Mouse (Mus musculus): Measurements from ENCODE around the gene Faf2. TPM values are rescaled to one million over a fixed set of nuclear protein-coding genes. Genes with fewer than 3 reads are reported as not detected.

Faf2 gene
- total RNA-seq (2021) = 10 to 100 TPM; 29.7 to 31.4 TPM
- long read RNA-seq, experiment 1, full-length matches to known transcripts = 32 of 44 reads
- long read RNA-seq, experiment 1, partial matches to known transcripts = 2 of 44 reads
- long read RNA-seq, experiment 1, other reads (novel, unspliced or antisense) = 10 of 44 reads
- long read RNA-seq, experiment 2, full-length matches to known transcripts = 20 of 28 reads
- long read RNA-seq, experiment 2, partial matches to known transcripts = 1 of 28 reads
- long read RNA-seq, experiment 2, other reads (novel, unspliced or antisense) = 7 of 28 reads

DNA sequence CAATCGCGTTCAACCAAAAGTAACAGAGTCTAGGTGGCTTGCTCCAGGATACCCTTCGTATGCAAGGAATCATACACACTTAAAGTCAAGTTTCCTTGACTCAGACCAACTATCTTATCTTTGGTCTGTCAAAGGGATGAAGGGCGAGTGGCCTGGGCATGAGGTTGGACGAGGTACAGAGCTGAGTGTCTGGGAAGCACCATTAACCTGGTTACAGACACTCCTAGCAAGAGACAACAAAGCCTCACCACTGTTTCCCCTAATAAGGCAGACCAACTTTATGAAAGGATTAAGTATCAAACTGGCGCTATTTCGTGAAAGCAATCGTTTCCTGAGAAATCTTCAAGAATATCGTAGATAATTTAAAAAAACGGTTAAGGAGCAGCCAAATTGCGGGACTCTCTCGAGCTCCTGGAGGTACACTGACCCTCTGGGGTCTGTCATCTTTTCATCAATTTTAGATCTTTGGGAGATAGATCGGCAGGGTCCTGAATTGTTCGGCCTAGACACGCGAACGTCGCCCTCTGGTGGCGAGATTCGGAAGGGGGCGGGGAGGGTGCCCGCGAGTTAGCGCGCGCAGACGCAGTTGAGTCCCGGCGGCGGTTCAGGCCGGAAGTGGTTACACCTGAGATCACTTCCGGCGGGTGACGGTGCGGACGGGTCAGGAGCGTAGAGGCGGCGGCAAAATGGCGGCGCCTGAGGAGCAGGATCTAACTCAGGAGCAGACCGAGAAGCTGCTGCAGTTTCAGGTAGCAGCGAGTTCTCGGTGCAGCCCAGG is at the start of gene Faf2:
TSS of gene Faf2 (plus strand) at position 630 of the 778 bp plus-strand sequence.
- intact Hi-C loops (cut with DNase I) = loop anchor here (5.0 to 10.0 kb wide), 4 partner anchors 66 to 377 kb away; no protein-coding TSS in a partner anchor
- DNase-seq = peak; percentile 99 to 100

DNA sequence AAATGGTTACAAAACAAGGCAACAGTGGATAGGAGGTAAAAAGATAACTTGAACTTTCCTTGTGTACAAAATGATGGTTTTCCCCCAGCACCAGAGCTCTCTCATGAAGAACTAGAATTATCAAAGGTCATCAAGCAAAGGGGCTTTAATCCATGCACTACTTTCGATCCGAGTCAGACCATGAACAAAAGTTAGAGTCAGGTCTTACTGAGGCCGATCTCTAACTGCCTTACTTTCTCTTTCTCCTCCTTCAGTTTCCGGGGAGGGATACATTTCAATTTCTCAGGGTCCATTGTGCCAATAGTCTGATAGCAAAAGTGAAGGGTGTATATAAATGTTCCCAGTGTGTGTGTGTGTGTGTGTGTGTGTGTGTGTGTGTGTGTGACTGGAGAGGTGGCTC is 49.0 kb upstream of the Faf2 start:
- DNase-seq = no peak
- intact Hi-C loops (cut with DNase I) = no loop called here

DNA sequence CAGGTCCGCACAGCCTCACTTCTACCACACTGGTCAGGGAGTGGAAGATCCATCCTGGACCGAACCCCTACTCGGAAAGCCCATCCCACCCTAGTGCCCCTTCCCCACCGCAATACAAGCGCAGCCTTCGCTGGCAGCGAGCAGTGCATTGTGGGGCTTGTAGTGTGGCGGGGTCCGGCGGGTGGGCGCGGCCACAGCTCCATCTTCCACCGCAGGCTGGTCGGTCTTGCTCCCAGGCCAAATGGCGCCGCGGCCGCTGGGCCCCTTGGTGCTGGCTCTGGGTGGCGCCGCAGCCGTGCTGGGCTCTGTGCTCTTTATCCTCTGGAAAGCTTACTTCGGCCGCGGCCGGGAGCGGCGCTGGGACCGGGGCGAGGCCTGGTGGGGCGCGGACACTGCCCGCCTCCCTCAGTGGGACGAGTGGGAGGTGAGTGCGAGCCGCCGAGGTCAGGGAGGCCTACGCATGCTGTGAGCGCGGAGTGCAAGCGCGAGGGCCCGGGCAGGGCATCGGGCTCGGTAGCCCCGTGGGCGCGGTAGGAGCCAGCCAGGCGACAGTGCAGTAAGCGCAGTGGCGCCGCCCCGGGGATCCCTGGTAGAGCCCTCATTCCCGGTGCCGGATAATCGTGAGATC is 46.6 kb upstream of the Faf2 start, which contains the start of gene Arl10:
TSS of gene Arl10 (plus strand) at position 162 of the 628 bp plus-strand sequence.
- intact Hi-C loops (cut with DNase I) = no loop called here
- peak; percentile 80 for DNase-seq

DNA sequence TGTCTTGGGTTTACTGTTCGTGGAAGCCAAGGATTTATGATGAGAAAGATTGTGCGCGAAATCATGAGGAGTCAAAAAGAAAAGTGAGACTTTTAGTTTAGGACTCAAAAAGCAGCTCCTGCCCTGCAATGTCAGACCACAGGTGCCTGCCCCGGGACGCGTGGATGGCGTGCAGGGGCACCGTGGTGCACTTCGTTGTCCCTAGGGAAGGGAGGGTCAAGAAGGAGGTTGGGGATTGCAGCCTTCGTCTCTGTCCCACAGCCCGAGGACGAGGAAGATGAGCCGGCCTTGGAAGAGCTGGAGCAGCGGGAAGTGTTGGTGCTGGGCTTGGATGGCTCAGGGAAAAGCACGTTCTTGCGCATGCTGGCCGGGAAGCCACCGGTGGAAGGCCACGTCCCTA is 46.1 kb upstream of the Faf2 start:
- intact Hi-C loops (cut with DNase I) = no loop called here
- DNase-seq = no peak

GRCm38 (mm10) chr13:54577652-54578507 is 43.7 kb upstream of the Faf2 start:
- intact Hi-C loops (cut with DNase I) = no loop called here
- DNase-seq = no peak

DNA sequence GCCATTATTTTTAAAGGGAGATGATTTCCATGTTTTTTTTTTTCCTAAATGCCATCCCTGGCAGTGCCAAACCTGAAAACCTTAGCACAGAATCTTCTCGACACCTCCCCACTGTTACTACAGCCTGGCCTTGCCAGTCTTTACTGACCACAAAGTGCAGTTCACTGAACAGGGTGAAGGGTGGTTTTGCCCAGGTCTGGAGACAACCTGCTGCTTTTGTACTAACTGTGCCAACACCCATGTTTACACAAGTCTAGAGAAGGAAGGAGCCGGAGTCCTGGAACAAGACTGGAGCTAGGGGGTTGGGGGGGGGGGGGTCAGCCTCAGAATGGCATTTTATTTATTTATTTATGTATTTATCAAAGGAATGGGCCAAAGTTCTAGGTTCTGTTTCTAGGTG is 40.2 kb upstream of the Faf2 start:
- intact Hi-C loops (cut with DNase I) = no loop called here

DNA sequence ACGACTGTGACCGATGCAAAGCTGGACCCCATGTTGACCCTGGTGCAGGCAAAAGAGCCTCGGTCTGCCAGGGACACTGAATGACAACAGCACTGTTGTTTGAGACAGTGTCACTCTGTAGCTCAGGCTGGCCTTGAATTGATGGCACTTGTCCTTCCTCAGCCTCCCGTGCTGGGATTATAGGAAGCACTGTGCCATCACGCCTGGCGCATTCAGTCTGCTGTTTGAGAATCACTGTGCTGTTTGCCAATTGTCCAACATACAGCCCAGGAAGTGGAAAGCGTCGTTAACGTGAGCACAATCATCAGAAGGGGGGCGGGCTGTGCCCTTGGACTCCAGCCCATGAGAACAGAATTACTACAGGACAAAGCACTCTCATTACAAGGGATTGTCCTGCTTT is 39.5 kb upstream of the Faf2 start:
- DNase-seq = no peak
- intact Hi-C loops (cut with DNase I) = no loop called here

More for the DNA sequence above, 40.2 kb upstream of the Faf2 start:
- no peak for DNase-seq

DNA sequence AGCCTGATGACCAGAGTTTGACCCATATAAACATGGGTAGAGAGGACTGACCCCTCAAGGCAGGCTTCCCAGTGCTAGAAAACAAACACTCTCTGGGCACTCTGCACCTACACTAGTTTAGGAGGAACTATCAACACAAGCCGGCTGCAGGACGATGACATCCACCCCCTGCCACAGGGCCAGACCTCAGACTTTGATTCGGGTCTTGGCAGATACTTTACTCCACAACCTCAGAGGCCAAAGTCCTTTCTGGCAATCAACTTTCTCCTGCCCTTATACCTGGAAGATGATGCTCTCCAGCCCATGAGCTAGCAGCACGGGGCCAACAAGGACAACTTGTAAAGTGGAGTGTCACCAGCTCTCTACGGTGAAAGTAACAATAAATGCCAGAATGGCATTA is 38.7 kb upstream of the Faf2 start:
- no peak for DNase-seq
- intact Hi-C loops (cut with DNase I) = no loop called here

DNA sequence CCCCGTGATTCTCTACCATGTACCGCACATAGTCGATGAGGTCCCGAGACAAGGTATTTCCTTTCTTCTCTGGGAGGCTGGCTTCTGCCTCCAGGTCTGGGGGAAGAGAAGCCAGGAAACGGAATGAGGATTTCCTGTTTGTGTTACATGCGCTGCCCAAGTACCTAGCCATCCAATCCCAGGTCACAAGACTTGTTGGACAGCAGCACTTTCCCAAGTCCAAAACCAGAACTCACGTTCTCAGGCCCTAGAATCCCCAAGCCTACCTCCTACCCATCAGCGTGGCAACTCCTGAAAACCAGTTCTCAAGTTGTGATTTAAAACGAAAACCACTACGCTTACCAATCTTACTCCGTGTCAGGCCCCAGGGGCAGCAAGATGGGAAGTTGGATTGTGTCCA is 35.8 kb upstream of the Faf2 start:
- intact Hi-C loops (cut with DNase I) = no loop called here

GRCm38 (mm10) chr13:54589414-54589995 is 32.1 kb upstream of the Faf2 start:
- no peak for DNase-seq
- intact Hi-C loops (cut with DNase I) = no loop called here

More for the DNA sequence above, 35.8 kb upstream of the Faf2 start:
- DNase-seq = no peak

- intact Hi-C loops (cut with DNase I) = loop anchor here (2.0 kb wide), 1 partner anchor 21 kb away; the partner anchor contains the start of gene Cltb
- DNase-seq = peak; percentile 94 to 97
Measured at GRCm38 (mm10) chr13:54589996-54590951, 31.3 kb upstream of the Faf2 start, which contains the start of the genes Nop16 and Higd2a. Nop16 (minus strand) TSS chr13:54590090. Higd2a (plus strand) TSS chr13:54590207.

DNA sequence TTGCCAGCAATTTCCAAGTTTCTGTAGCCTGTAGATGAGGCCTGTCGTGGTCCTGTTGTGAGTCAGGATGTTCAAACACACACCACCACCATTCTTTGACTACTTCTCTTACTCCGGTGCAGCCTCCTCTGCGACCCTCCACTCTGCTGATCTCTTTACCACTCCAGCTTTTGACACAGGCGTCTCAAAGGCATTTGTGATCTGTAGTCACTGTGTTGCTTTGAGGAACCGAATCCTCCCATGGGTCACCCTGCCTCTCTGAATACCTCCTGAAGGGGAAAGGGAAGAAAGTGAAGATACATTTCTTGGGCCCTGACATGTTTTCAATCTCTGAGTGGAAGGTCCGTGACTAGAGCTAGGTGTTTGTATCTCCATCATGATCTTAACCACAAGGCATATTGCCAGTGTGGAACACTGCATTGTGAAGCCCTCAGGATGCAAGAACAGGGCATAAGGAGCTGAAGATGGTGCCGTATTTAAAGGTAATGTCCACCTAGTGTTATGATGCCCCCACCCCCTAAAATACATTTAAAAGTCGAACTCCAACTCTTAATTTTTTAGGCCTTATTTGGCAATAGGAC is 29.7 kb upstream of the Faf2 start:
- no peak for DNase-seq
- intact Hi-C loops (cut with DNase I) = loop anchor here (2.0 kb wide), 1 partner anchor 19 kb away; the partner anchor contains the start of gene Cltb

GRCm38 (mm10) chr13:54593617-54594016 is 28.0 kb upstream of the Faf2 start:
- DNase-seq = no peak
- intact Hi-C loops (cut with DNase I) = no loop called here

GRCm38 (mm10) chr13:54596107-54596690 is 25.4 kb upstream of the Faf2 start:
- peak in 1 of 2 experiments; percentile 43 for DNase-seq

GRCm38 (mm10) chr13:54596870-54597269 is 24.7 kb upstream of the Faf2 start:
- intact Hi-C loops (cut with DNase I) = no loop called here
- DNase-seq = no peak

More at GRCm38 (mm10) chr13:54596107-54596690, 25.4 kb upstream of the Faf2 start:
- intact Hi-C loops (cut with DNase I) = no loop called here

DNA sequence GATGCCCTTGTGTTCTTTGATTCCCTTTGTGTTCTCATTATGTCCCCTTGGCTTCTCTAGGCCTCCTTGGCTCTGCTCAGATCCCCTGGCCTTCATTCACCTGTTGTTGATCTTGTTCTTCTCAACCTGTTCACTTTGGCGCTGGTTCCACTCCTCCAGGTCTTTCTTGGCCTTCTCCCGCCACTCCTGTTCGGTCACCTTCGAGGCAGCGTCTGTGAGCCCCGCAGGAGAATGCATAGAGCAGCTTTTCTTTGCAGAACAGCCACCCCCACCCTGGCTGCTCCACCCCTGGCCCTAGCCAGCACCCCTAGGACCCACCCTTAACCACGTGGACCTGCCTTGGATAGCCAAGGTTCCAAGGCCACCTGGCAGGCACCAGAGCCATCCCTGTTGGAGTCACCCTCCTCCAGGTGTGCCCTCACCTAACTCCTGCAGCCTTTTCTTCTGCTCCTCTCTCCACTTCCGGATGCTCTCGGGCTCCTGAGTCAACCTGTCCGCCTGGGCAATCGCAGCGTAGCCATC is 22.9 kb upstream of the Faf2 start:
- intact Hi-C loops (cut with DNase I) = no loop called here
- no peak for DNase-seq

GRCm38 (mm10) chr13:54602639-54603111 is 18.9 kb upstream of the Faf2 start:
- intact Hi-C loops (cut with DNase I) = no loop called here
- DNase-seq = no peak

All from heart, postnatal 14 days (tissue).